Mouse (Mus musculus) stomach, postnatal 0 days (tissue): ENCODE measurements around the gene Gm29797. TPM values are rescaled to one million over a fixed set of nuclear protein-coding genes. Genes with fewer than 3 reads are reported as not detected.
A peak's percentile ranks its signal among the peaks of the same experiment; 100 is the strongest.

Experiments
- ATAC-seq: fragments of 200-750 bp; cut with Nextera tagmentation; 2 replicates; pipeline ENCODE4 v1.8.0; 2017; ENCODE audit not compliant: low FRiP score, low TSS enrichment
- DNase-seq: peaks from one replicate; pipeline ENCODE4 v3.0.0-alpha.2; 2016; ENCODE audit warnings: low spot score
- H3K27ac ChIP-seq: fragments of 300-500 bp; sonication (generic); replicated peaks from 2 replicates; pipeline ENCODE4 v1.5.1; 2014; ENCODE audit warnings: mild to moderate bottlenecking, control low read depth
- H3K27me3 ChIP-seq: fragments of 300-500 bp; sonication (generic); 2 replicates; pipeline ENCODE4 v1.6.1; 2014; ENCODE audit warnings: low read length; ENCODE audit not compliant: control insufficient read depth, insufficient read depth
- H3K36me3 ChIP-seq: fragments of 300-500 bp; sonication (generic); 2 replicates; pipeline ENCODE4 v1.6.1; 2014; ENCODE audit warnings: low read length, mixed read lengths; ENCODE audit not compliant: control insufficient read depth, insufficient read depth
- H3K4me1 ChIP-seq: fragments of 300-500 bp; sonication (generic); replicated peaks from 2 replicates; pipeline ENCODE4 v1.6.1; 2014; ENCODE audit warnings: antibody characterized with exemption; ENCODE audit not compliant: control insufficient read depth, insufficient read depth
- H3K4me2 ChIP-seq: fragments of 300-500 bp; sonication (generic); replicated peaks from 2 replicates; pipeline ENCODE4 v1.6.1; 2014; ENCODE audit warnings: low read depth, mild to moderate bottlenecking, control low read depth, moderate library complexity
- H3K4me3 ChIP-seq: fragments of 300-500 bp; sonication (generic); 2 replicates; pipeline ENCODE4 v1.5.1; 2014; ENCODE audit warnings: low read depth, low read length, control low read depth
- H3K9ac ChIP-seq: fragments of 300-500 bp; sonication (generic); 2 replicates; pipeline ENCODE4 v1.6.1; 2014; ENCODE audit warnings: mild to moderate bottlenecking, low read length, control low read depth, mixed read lengths
- H3K9me3 ChIP-seq: fragments of 300-500 bp; sonication (generic); 2 replicates; pipeline ENCODE4 v1.6.1; 2016; ENCODE audit warnings: low read length; ENCODE audit not compliant: control insufficient read depth
- CTCF ChIP-seq: IDR thresholded peaks from 2 replicates; pipeline ENCODE4 v1.5.1; 2016; ENCODE audit warnings: antibody characterized with exemption, low read depth, mild to moderate bottlenecking, moderate library complexity
- EP300 ChIP-seq: optimal IDR thresholded peaks from 2 replicates; pipeline ENCODE3; 2016; ENCODE audit warnings: antibody characterized with exemption
- WGBS: fragments of 180-500 bp; shearing (Covaris S2); extraction: QIAGEN DNeasy Blood & Tissue Kit; methylation state at CpG from one replicate; pipeline ENCODE4 v1.1.7; 2014; 5-methylcytosine and 5-hydroxymethylcytosine counted together
- polyA plus RNA-seq: library from polyadenylated mRNA; unstranded; fragments of >200 nt; fragmentation: Nextera tagmentation; extraction: Ambion mirVana; gene quantifications from 2 replicates; pipeline ENCODE4 v1.2.1, GENCODE M21; 2015

The Gm29797 gene
- polyA plus RNA-seq, 1 experiment from 2014 or later = not detected

DNA sequence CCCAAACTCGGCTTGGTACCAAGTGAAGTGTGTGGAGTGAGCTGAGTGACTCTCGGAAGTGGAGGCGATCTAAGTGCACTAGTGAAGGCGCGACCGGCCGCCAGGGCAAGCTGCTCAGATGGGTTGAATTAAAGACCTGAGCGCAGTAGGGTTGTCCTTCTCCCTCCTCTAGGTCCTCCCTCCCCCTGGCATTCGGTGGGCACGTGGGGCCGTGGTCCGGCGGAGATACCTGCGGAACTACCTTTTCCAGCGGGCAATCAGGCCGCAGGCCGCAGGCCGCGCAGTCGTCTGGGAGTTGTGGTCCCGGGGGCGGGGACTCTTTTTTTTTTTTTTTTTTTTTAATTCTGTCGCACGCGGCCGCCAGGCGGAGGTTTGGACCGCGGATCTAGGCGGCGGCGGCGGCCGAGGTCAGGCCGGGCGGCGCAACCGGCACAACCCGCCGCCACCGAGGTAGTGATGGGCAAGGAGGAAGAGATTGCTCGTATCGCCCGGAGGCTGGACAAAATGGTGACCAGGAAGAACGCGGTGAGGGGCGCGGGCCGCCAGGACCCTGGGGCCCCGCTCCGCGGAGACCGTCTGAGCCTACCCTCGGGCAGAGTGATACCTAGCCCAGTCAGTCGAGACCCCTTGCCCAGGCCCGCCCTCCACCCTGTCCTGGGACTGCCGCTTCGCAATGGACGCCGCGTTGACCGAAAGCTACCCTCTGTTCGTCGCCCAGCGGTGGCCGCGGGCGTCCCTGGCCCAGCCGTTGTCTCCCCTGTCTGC, 23.3 kb downstream of the Gm29797 start, which contains the start of gene Tcea2:
Gene Tcea2, plus strand, starts transcription at position 360 of the 765 bp plus-strand sequence.
- Histone ChIP-seq H3K9me3 (no peaks in the 10 kb centered on the region), H3K4me2 (peak within 1 kb of the TSS; percentile 94), H3K4me1 (no peaks in the 10 kb centered on the region; the same call in 1 of the 2 replicates), H3K36me3 (no peaks in the 10 kb centered on the region), H3K27me3 (no peaks in the 10 kb centered on the region), H3K9ac (peak within 1 kb of the TSS; percentile 81), H3K4me3 (peak within 1 kb of the TSS; percentile 65), H3K27ac (peak within 1 kb of the TSS; percentile 56; the same call in 1 of the 2 replicates)
- WGBS = under 1% methylated on average over 64 of the region's 69 CpGs
- ATAC-seq (peak; percentile 45), DNase-seq (peak; percentile 78)
- TF ChIP-seq CTCF = 0 out of 2 replicates have a peak, but pooled peaks have one; percentile 44
- TF ChIP-seq EP300 = no peak

GRCm38 (mm10) chr2:181680716-181681117, 23.9 kb downstream of the Gm29797 start:
- 15% methylated on average over 7 of the region's 7 CpGs for WGBS
- TF ChIP-seq CTCF = no peak
- Histone ChIP-seq H3K36me3 (no peaks in the 10 kb centered on the region), H3K4me2 (peak overlapping the region; percentile 94), H3K4me3 (peak overlapping the region; percentile 65), H3K9ac (peak overlapping the region; percentile 81), H3K27me3 (no peaks in the 10 kb centered on the region), H3K9me3 (no peaks in the 10 kb centered on the region), H3K27ac (peak overlapping the region; percentile 56; the same call in 1 of the 2 replicates), H3K4me1 (no peaks in the 10 kb centered on the region; the same call in 1 of the 2 replicates)
- ATAC-seq = peak; percentile 36; the same call in 1 of the 2 replicates
- no peak for DNase-seq

- no peak for DNase-seq
- Histone ChIP-seq H3K36me3 (no peaks in the 10 kb centered on the region), H3K4me3 (no peak overlapping the region), H3K27me3 (no peaks in the 10 kb centered on the region), H3K4me1 (no peaks in the 10 kb centered on the region; the same call in 1 of the 2 replicates), H3K9me3 (no peaks in the 10 kb centered on the region), H3K4me2 (no peak overlapping the region), H3K9ac (no peak overlapping the region), H3K27ac (no peak overlapping the region)
- ATAC-seq = no peak
- WGBS = 69% methylated on average over 1 of the region's 1 CpGs
- TF ChIP-seq EP300 (no peak), CTCF (no peak)
These were observed 25.1 kb downstream of the Gm29797 start for GRCm38 (mm10) chr2:181681978-181682377.

DNA sequence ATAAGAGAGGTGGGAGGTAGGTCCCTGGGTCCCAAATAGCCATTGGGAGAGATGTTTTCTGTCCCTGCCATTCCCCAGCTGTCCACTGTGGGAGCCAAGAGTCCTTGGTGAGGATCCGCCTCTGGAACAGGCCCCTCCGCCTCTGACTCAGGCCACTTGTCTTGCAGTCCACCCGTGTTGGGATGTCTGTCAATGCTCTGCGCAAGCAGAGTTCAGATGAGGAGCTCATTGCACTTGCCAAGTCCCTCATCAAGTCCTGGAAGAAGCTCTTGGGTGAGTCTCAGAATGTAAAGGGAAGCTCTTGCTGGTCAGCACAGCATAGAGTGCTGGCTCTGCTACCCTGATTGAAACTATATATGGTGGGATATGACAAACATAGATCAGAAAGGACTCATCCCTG, 26.5 kb downstream of the Gm29797 start:
- Histone ChIP-seq H3K4me3 (no peak overlapping the region), H3K27ac (no peak overlapping the region), H3K4me1 (no peaks in the 10 kb centered on the region; the same call in 1 of the 2 replicates), H3K9me3 (no peaks in the 10 kb centered on the region), H3K36me3 (no peaks in the 10 kb centered on the region), H3K4me2 (no peak overlapping the region), H3K9ac (no peak overlapping the region), H3K27me3 (no peaks in the 10 kb centered on the region)
- TF ChIP-seq CTCF = no peak
- no peak for TF ChIP-seq EP300
- DNase-seq (no peak), ATAC-seq (no peak)
- 60% methylated on average over 4 of the region's 4 CpGs for WGBS

- ATAC-seq (no peak), DNase-seq (peak; percentile 9)
- no peak overlapping the region for H3K4me2 ChIP-seq
- H3K9me3 ChIP-seq = no peaks in the 10 kb centered on the region
- TF ChIP-seq CTCF (no peak), EP300 (no peak)
- no peak overlapping the region for H3K27ac ChIP-seq
- 0 out of 2 replicates have a peak, but pooled peaks cover 3% of the 10 kb centered on the region for H3K36me3 ChIP-seq
- H3K4me3 ChIP-seq = no peak overlapping the region
- WGBS = 59% methylated on average over 1 of the region's 1 CpGs
- H3K4me1 ChIP-seq = no peaks in the 10 kb centered on the region
- no peak overlapping the region for H3K9ac ChIP-seq
- no peaks in the 10 kb centered on the region for H3K27me3 ChIP-seq
These were observed 27.9 kb downstream of the Gm29797 start for GRCm38 (mm10) chr2:181684713-181685112.

DNA sequence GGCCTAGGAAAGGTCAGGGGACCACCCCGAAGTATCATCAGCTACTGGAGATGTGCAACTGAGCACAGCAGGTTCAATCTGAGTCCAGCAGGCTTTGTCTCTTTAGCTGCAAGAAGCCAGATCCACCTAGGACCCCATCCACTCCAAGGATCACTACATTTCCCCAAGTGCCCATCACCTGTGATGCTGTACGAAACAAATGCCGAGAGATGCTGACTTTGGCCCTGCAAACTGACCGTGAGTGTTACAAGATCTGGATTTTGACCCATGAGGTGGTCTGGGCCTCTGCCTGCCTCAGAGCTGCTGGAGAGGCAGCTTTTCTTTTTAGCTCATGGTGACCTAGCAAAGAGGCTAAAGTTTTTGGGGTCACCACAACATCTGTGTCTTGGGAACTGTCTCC, 28.9 kb downstream of the Gm29797 start:
- Histone ChIP-seq H3K4me3 (no peak overlapping the region), H3K36me3 (0 out of 2 replicates have a peak, but pooled peaks cover 3% of the 10 kb centered on the region), H3K9ac (no peak overlapping the region), H3K27ac (no peak overlapping the region), H3K4me1 (no peaks in the 10 kb centered on the region), H3K27me3 (no peaks in the 10 kb centered on the region), H3K4me2 (no peak overlapping the region), H3K9me3 (no peaks in the 10 kb centered on the region)
- 92% methylated on average over 4 of the region's 4 CpGs for WGBS
- ATAC-seq = no peak
- DNase-seq = peak; percentile 9
- TF ChIP-seq CTCF (no peak), EP300 (no peak)
